In the genomic region with DNA sequence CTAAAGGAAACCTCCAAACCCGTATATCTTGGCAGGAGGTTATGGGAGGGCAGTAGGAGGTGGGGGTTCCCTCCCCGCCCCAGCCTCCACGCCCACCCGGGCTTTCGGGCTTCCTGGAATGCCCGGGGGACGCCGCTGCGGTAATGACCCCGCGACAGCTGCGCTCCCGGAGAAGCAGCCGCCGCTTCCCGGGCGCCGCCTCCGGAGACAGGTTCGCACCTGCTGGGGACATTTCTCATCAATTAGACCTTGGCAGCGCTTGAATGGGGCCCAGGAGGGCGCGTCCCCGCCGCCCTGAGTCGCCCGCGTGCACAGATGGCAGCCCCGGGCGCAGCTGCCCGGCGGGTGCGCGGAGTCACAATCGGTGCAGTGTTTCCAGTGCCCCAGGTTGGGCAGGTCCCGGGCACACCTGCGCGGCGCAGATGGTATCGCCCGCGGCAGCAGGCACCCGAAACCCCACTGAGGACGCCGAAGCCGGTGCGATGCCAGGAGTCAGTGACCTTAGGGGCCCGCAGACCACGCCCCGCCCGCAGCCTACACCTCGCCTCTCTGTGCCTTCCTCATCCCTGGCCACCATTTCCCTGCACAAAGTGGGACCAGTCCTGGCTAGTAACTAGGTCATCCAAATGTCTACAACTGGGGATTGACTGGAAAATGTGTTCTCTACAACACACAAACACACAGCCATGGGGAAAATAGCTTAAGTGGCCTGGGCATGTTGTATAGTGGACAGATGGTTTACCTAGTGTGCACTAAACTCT, we compare ENCODE assay signal across 9 mouse cellular contexts. TPM values are rescaled to one million over a fixed set of nuclear protein-coding genes. Genes with fewer than 3 reads are reported as not detected.
DNase-seq lines count a peak whose midpoint lies in the region; ATAC-seq lines count a peak whose summit lies in the region.
"Had no signal": no experiment of that assay in that cellular context is flagged by ENCODE, and none has a peak within 500 bp of the region (broad histone marks: within the 10 kb centered on the region; RNA-seq: fewer than 3 reads in every experiment).

No protein-coding gene starts in this region.

- ATAC-seq in heart, embryonic 12.5 days (ENCODE audit: insufficient number of reproducible peaks, low FRiP score), result 0 out of 2 replicates have a peak, but pooled peaks have one; percentile 22
- no peak; the same call in 1 of the 2 replicates for ATAC-seq in heart, embryonic 16.5 days (replicated peaks; ENCODE audit: extremely low read depth, insufficient read depth, low FRiP score)
- 0 out of 2 replicates have a peak, but pooled peaks have one; percentile 23 for ATAC-seq in megakaryocyte progenitor cell, adult 5-6 weeks (replicated peaks; ENCODE audit: poor library complexity)

- peaks cover 48% of the 10 kb centered on the region for H3K27me3 ChIP-seq in heart, embryonic 12.5 days (replicated peaks)
- peaks cover 39% of the 10 kb centered on the region for H3K27me3 ChIP-seq in heart, embryonic 16.5 days (ENCODE audit: control insufficient read depth, insufficient read depth, low read length)

- H3K36me3 ChIP-seq in heart, embryonic 12.5 days, result no peaks in the 10 kb centered on the region
- no peaks in the 10 kb centered on the region for H3K36me3 ChIP-seq in heart, embryonic 16.5 days (ENCODE audit: control insufficient read depth, insufficient read depth)

- no peaks in the 10 kb centered on the region for H3K9me3 ChIP-seq in heart, embryonic 12.5 days (replicated peaks)
- no peaks in the 10 kb centered on the region for H3K9me3 ChIP-seq in heart, embryonic 16.5 days (replicated peaks; ENCODE audit: control insufficient read depth, low read length)

- H3K4me2 ChIP-seq in heart, embryonic 12.5 days, result peak overlapping the region; percentile 81
- H3K4me2 ChIP-seq in heart, embryonic 16.5 days (ENCODE audit: low read depth, low read length), result peak overlapping the region; percentile 72

- H3K4me1 ChIP-seq in heart, embryonic 12.5 days (replicated peaks), result peaks cover 13% of the 10 kb centered on the region
- peaks cover 7% of the 10 kb centered on the region for H3K4me1 ChIP-seq in heart, embryonic 16.5 days (ENCODE audit: control insufficient read depth, insufficient read depth, low read length)

- peak overlapping the region; percentile 51 for H3K4me3 ChIP-seq in heart, embryonic 12.5 days
- H3K4me3 ChIP-seq in heart, embryonic 16.5 days (ENCODE audit: low read length), result peak overlapping the region; percentile 48

- intact Hi-C loops in heart, postnatal 36 days (cut with DNase I), result no loop called here
- intact Hi-C loops in left cerebral cortex, postnatal 14 days (cut with DNase I), result no loop called here

- peak overlapping the region; percentile 41; the same call in 1 of the 2 replicates for H3K9ac ChIP-seq in heart, embryonic 12.5 days
- no peak overlapping the region for H3K9ac ChIP-seq in heart, embryonic 16.5 days (ENCODE audit: low read length)

- 3% methylated on average over 52 of the region's 52 CpGs for WGBS in heart, embryonic 12.5 days
- WGBS in heart, embryonic 16.5 days, result 2% methylated on average over 52 of the region's 52 CpGs

- no peak for DNase-seq in heart, postnatal 36 days
- DNase-seq in cerebellum, adult 9-10 months, result peak; percentile 58
- DNase-seq in kidney, postnatal 36 days, result peak; percentile 32 to 59
- DNase-seq in thymus, postnatal 0 days (ENCODE audit: low spot score), result peak; percentile 47
- no peak for DNase-seq in left cerebral cortex, postnatal 14 days (ENCODE audit: low spot score in 2 of 2)

- no peak overlapping the region for H3K27ac ChIP-seq in heart, embryonic 12.5 days (ENCODE audit: poor library complexity, severe bottlenecking)
- no peak overlapping the region for H3K27ac ChIP-seq in heart, embryonic 16.5 days (ENCODE audit: low read length)

RNA-seq across cellular contexts. Expression of a gene that starts 31.4 kb away (rescaled TPM):
- polyA plus RNA-seq in heart, embryonic 12.5 days (2016; fragmentation: Nextera tagmentation; extraction: Ambion mirVana), result 0.13 TPM in 2 replicates
- 1 to 10 TPM; 1.4 to 1.6 TPM for total RNA-seq in heart, postnatal 36 days (2021)
- 3.6 and 5.8 TPM in 2 replicates for polyA plus RNA-seq in heart, embryonic 16.5 days (2015; fragmentation: Nextera tagmentation; extraction: Ambion mirVana)
- 1.7 TPM in 2 replicates for total RNA-seq in megakaryocyte progenitor cell, adult 5-6 weeks (2015)
- total RNA-seq in megakaryocyte progenitor cell, adult 5-6 weeks (2017), result 0.33 and 1.8 TPM in 2 replicates
- polyA plus RNA-seq in thymus, postnatal 0 days (2015; fragmentation: Nextera tagmentation; extraction: Ambion mirVana), result 23.5 and 27.3 TPM in 2 replicates
- total RNA-seq in left cerebral cortex, postnatal 14 days (2021), result 1 to 10 TPM; 4.8 to 5.1 TPM
- total RNA-seq: MEL had no signal

RNA-seq across cellular contexts. Expression of a gene that starts 59.9 kb away (rescaled TPM):
- 5.7 and 6.3 TPM in 2 replicates for polyA plus RNA-seq in heart, embryonic 12.5 days (2016; fragmentation: Nextera tagmentation; extraction: Ambion mirVana)
- total RNA-seq in heart, postnatal 36 days (2021), result 1 to 10 TPM; 5.0 to 5.8 TPM
- polyA plus RNA-seq in heart, embryonic 16.5 days (2015; fragmentation: Nextera tagmentation; extraction: Ambion mirVana), result 5.4 and 5.8 TPM in 2 replicates
- total RNA-seq in megakaryocyte progenitor cell, adult 5-6 weeks (2015), result 0.05 and 0.12 TPM in 2 replicates
- 0.21 and 0.57 TPM in 2 replicates for total RNA-seq in megakaryocyte progenitor cell, adult 5-6 weeks (2017)
- 0.38 and 0.50 TPM in 2 replicates for polyA plus RNA-seq in thymus, postnatal 0 days (2015; fragmentation: Nextera tagmentation; extraction: Ambion mirVana)
- total RNA-seq in left cerebral cortex, postnatal 14 days (2021), result 1 to 10 TPM in 1 of 2 experiments, under 1 TPM in 1; 0.92 to 2.2 TPM
- total RNA-seq: MEL had no signal

Comparison
In these comparisons a context has a peak if more than half of its experiments do, and no peak if none do; other contexts are left out.
1. DNase-seq: peak in cerebellum, adult 9-10 months (single experiment), kidney, postnatal 36 days (2 of 2) and thymus, postnatal 0 days (single experiment); none in heart, postnatal 36 days (0 of 2) and left cerebral cortex, postnatal 14 days (0 of 2).